In genomic region chr1:39911446-39911845, GRCm38 (mm10) we compare ENCODE assay signal across 9 mouse cellular contexts. TPM values are rescaled to one million over a fixed set of nuclear protein-coding genes. Genes with fewer than 3 reads are reported as not detected.
DNase-seq lines count a peak whose midpoint lies in the region; ATAC-seq and TF ChIP-seq lines count a peak whose summit lies in the region.
"Had no signal": no experiment of that assay in that cellular context is flagged by ENCODE, and none has a peak within 500 bp of the region (broad histone marks: within the 10 kb centered on the region; RNA-seq: fewer than 3 reads in every experiment).

No protein-coding gene starts in this region.

- no peak for ATAC-seq in kidney, postnatal 0 days (replicated peaks; ENCODE audit: low FRiP score, low read depth)
- no peak for ATAC-seq in G1E (ENCODE audit: extremely low read depth, insufficient number of reproducible peaks, low FRiP score, poor library complexity, severe bottlenecking)

- intact Hi-C loops in left cerebral cortex, postnatal 25 days (cut with DNase I) = no loop called here

- no peaks in the 10 kb centered on the region for H3K9me3 ChIP-seq in kidney, postnatal 0 days (replicated peaks; ENCODE audit: low read length)
- H3K9me3 ChIP-seq in G1E (replicated peaks) = no peaks in the 10 kb centered on the region; the same call in 1 of the 2 replicates

- H3K27me3 ChIP-seq in kidney, postnatal 0 days (ENCODE audit: insufficient read depth, low read length) = no peaks in the 10 kb centered on the region
- no peaks in the 10 kb centered on the region; the same call in 1 of the 2 replicates for H3K27me3 ChIP-seq in G1E (ENCODE audit: insufficient read depth, low read length)

- no peak overlapping the region for H3K27ac ChIP-seq in kidney, postnatal 0 days
- H3K27ac ChIP-seq: macrophage had no signal

- no peak overlapping the region for H3K9ac ChIP-seq in kidney, postnatal 0 days (ENCODE audit: low read depth, low read length)

- TF ChIP-seq CTCF in kidney, postnatal 0 days (IDR thresholded peaks at IDR 0.05; ENCODE audit: low read depth) = peak; percentile 81
- peak; percentile 67 for TF ChIP-seq CTCF in G1E (IDR thresholded peaks at IDR 0.05; ENCODE audit: low read depth, low read length)

- no peak overlapping the region for H3K4me3 ChIP-seq in kidney, postnatal 0 days (replicated peaks; ENCODE audit: low read depth, low read length)
- no peak overlapping the region for H3K4me3 ChIP-seq in G1E (ENCODE audit: low read depth, low read length)

- 52% methylated on average over 3 of the region's 3 CpGs for WGBS in kidney, postnatal 0 days

- H3K4me2 ChIP-seq in kidney, postnatal 0 days (ENCODE audit: low read length) = no peak overlapping the region

- peak; percentile 48 to 78 for DNase-seq in adrenal gland, adult (ENCODE audit: inconsistent age in 2 of 2, low spot score in 1 of 2)
- no peak for DNase-seq in adrenal gland, postnatal 4 days (ENCODE audit: low spot score in 2 of 2)
- peak; percentile 83 for DNase-seq in kidney, postnatal 0 days (ENCODE audit: low spot score)
- DNase-seq in kidney, adult 18-20 months = no peak
- DNase-seq in G1E (ENCODE audit: low spot score) = no peak
- DNase-seq in embryo, embryonic 10.5 days (ENCODE audit: low spot score) = peak; percentile 66
- peak; percentile 62 to 69 for DNase-seq in left cerebral cortex, postnatal 25 days (ENCODE audit: low spot score in 2 of 2)
- DNase-seq in natural killer cell, adult 2 months (ENCODE audit: low spot score in 2 of 2) = peak; percentile 36 to 50

- no peaks in the 10 kb centered on the region; the same call in 1 of the 2 replicates for H3K4me1 ChIP-seq in kidney, postnatal 0 days (replicated peaks; ENCODE audit: insufficient read depth, low read length)
- H3K4me1 ChIP-seq in G1E (ENCODE audit: insufficient read depth, low read depth, low read length) = no peaks in the 10 kb centered on the region

- H3K36me3 ChIP-seq in kidney, postnatal 0 days (ENCODE audit: insufficient read depth, low read length) = peaks cover 22% of the 10 kb centered on the region; the same call in 1 of the 2 replicates
- H3K36me3 ChIP-seq in G1E (replicated peaks) = no peaks in the 10 kb centered on the region

RNA-seq across cellular contexts. Expression of gene Map4k4, which starts 10.7 kb away (rescaled TPM):
- 100 to 1,000 TPM; 200 to 208 TPM for total RNA-seq in adrenal gland, postnatal 4 days (2021)
- 14.4 and 16.2 TPM in 2 replicates for polyA plus RNA-seq in kidney, postnatal 0 days (2015; fragmentation: Nextera tagmentation; extraction: Ambion mirVana)
- total RNA-seq in G1E (2014; fragmentation: Nextera tagmentation) (not detected in 2 replicates), G1E (2017) (0.93 TPM in 2 replicates)
- polyA plus RNA-seq in G1E (2012) = 0.01 TPM in 1 of 2 replicates, not detected in the other
- 100 to 1,000 TPM; 115 to 131 TPM for total RNA-seq in left cerebral cortex, postnatal 25 days (2021)

Comparison
In these comparisons a context has a peak if more than half of its experiments do, and no peak if none do; other contexts are left out.
1. DNase-seq: peak in adrenal gland, adult (2 of 2), kidney, postnatal 0 days (single experiment), embryo, embryonic 10.5 days (single experiment), left cerebral cortex, postnatal 25 days (2 of 2) and natural killer cell, adult 2 months (2 of 2); none in adrenal gland, postnatal 4 days (0 of 2), kidney, adult 18-20 months (single experiment) and G1E (single experiment).
2. RNA of gene Map4k4, which starts 10.7 kb away (total RNA-seq): 200 to 208 TPM in adrenal gland, postnatal 4 days and 115 to 131 TPM in left cerebral cortex, postnatal 25 days; 0.93 TPM in G1E; every median in the first group is over 10 times any median in the second.